Mouse (Mus musculus): ENCODE data around the gene Lzic. TPM values are rescaled to one million over a fixed set of nuclear protein-coding genes. Genes with fewer than 3 reads are reported as not detected.

Gene Lzic
- polyA plus RNA-seq, 1 experiment from 2014 or later, result 47.1 TPM

DNA sequence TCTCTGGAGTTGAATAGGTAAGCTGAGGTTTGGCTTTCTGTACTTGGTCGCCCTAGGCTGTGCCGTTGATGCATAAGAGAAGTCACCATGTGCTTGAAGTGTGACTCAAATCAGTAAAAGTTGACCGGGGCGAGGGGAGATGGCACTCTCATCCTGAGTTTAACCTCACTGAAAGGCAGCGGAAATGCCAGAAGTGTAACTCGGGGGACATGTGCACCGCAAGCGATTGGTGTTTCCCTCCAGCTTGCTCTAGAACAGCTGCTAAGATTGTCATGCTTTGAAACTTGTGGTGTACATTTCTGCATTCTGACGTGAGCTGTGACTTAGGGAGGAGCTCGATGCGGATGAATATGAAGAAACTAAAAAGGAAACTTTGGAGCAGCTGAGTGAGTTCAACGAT lies 2.7 kb downstream of the Lzic start:
- WGBS, result 93% methylated on average over 12 of the region's 12 CpGs
- ATAC-seq (replicated peaks; ENCODE audit: low FRiP score), result no peak
- Histone ChIP-seq H3K4me2 (no peak overlapping the region), H3K4me3 (replicated peaks) (no peak overlapping the region), H3K36me3 (peaks cover 58% of the 10 kb centered on the region), H3K27ac (no peak overlapping the region), H3K27me3 (no peaks in the 10 kb centered on the region), H3K4me1 (peaks cover 18% of the 10 kb centered on the region), H3K9ac (no peak overlapping the region), H3K9me3 (replicated peaks) (no peaks in the 10 kb centered on the region)

DNA sequence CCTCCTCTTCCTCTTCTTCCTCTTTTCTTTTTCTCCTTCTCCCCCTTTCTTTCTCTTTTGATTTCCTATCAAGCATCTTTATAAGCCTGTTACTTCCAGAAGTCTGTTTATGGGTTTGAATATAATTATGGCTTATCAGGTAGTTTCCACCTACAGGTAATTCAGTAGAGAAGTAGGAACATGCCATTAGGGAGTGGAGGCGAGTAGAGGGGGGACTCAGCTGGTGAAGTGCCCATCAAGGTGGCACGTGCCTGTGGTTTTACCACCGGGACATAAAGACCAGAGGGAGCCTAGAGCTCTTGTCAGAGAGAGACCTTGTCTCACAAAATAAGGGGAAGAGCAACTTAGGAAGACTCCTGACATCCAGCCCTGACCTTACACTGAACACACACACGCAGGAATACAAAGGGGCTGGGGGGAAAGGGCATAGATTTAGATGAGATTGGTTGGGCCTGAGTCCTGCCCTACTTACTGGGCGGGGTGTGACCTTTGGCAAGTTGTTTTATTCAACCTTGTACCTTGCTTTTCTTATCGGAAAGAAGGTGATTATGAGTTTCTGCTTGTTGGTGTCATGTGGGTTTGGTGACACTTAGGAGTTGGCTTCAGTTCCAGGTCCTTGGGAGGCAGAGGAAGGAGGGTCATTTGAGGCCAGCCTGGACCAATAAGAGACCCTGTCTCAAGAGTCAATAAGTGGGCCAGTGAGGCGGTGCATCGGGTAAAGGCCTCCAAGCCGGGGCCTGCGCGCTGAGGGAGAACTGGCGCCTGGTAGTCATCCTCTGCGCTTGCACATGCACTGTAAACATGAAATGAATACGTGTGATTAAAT lies 4.6 kb downstream of the Lzic start:
- Histone ChIP-seq H3K36me3 (peaks cover 76% of the 10 kb centered on the region), H3K4me2 (no peak overlapping the region), H3K9ac (no peak overlapping the region), H3K4me1 (peaks cover 11% of the 10 kb centered on the region), H3K27me3 (no peaks in the 10 kb centered on the region), H3K9me3 (replicated peaks) (no peaks in the 10 kb centered on the region), H3K27ac (no peak overlapping the region), H3K4me3 (replicated peaks) (no peak overlapping the region)
- no peak for ATAC-seq (replicated peaks; ENCODE audit: low FRiP score)
- WGBS, result 95% methylated on average over 14 of the region's 14 CpGs

DNA sequence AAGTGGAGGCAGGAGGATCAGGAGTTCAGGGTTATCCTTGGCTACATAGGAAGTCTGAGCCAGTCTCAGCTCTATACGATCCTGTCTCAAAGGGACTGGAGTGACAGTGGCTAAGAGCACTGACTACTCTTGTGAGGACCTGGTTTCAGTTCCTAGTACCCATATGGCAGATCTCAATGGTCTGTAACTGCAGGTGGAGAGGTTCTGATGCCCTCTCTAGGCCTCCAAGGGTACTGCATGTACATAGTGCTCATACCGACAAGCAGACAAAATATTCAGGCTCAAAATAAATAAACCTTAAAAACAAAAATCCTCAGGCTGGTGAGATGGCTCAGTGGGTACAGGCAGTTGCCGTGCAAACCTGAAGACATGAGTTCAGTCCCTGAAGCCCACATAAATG lies 6.1 kb downstream of the Lzic start:
- H3K4me3 ChIP-seq (replicated peaks), result no peak overlapping the region
- no peaks in the 10 kb centered on the region for H3K27me3 ChIP-seq
- H3K9me3 ChIP-seq (replicated peaks), result no peaks in the 10 kb centered on the region
- no peak overlapping the region for H3K9ac ChIP-seq
- no peak overlapping the region for H3K4me2 ChIP-seq
- H3K4me1 ChIP-seq, result peaks cover 7% of the 10 kb centered on the region; the same call in 1 of the 2 replicates
- ATAC-seq (replicated peaks; ENCODE audit: low FRiP score), result no peak
- peaks cover 89% of the 10 kb centered on the region for H3K36me3 ChIP-seq
- no peak overlapping the region for H3K27ac ChIP-seq
- 94% methylated on average over 3 of the region's 3 CpGs for WGBS

DNA sequence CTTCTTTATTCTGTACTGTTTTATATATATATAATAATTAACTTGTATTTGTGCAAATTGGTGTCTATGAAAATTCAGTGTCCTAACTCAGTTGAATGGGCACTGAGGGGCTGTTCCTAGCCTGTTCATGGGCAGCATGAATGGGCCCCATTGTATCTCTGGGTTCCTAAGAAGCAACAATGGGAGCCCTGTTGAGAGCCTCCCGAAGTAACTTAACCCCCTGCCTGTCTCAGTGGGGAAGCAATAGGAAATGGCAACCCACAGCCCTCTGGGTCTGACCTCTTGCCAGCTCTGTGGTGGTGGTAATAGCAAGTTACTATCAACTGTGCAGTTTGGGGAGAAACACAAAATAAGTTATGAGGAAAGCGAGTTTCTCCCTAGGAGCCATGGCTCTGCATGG lies 11.6 kb downstream of the Lzic start:
- Histone ChIP-seq H3K4me1 (no peaks in the 10 kb centered on the region), H3K27me3 (no peaks in the 10 kb centered on the region), H3K36me3 (peaks cover 85% of the 10 kb centered on the region), H3K9me3 (replicated peaks) (no peaks in the 10 kb centered on the region), H3K4me3 (replicated peaks) (no peak overlapping the region), H3K27ac (no peak overlapping the region), H3K9ac (no peak overlapping the region), H3K4me2 (no peak overlapping the region)
- WGBS, result 73% methylated on average over 2 of the region's 2 CpGs
- ATAC-seq (replicated peaks; ENCODE audit: low FRiP score), result no peak

DNA sequence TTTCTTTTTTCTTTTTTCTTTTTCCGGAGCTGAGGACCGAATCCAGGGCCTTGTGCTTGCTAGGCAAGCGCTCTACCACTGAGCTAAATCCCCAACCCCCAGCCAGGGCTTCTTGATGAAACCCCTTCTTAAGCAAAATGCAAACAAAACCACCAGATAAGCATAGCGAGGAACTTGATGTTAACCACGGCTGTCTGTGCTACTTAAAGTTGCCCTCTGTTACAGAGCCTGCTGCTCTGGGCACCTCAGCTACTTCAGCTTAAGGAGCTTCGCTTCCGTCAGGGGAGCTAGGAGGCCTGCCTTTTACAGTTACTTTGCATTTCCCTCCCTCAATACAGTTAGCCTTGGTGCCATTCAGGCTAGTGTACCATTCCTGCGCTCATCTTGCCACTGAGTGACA lies 13.9 kb downstream of the Lzic start:
- H3K4me1 ChIP-seq, result no peaks in the 10 kb centered on the region
- peaks cover 80% of the 10 kb centered on the region for H3K36me3 ChIP-seq
- H3K4me3 ChIP-seq (replicated peaks), result no peak overlapping the region
- H3K9me3 ChIP-seq (replicated peaks), result no peaks in the 10 kb centered on the region
- H3K27me3 ChIP-seq, result no peaks in the 10 kb centered on the region
- 94% methylated on average over 8 of the region's 8 CpGs for whole genome bisulfite sequencing
- ATAC-seq (replicated peaks; ENCODE audit: low FRiP score), result no peak
- H3K9ac ChIP-seq, result no peak overlapping the region
- H3K27ac ChIP-seq, result no peak overlapping the region
- H3K4me2 ChIP-seq, result no peak overlapping the region

DNA sequence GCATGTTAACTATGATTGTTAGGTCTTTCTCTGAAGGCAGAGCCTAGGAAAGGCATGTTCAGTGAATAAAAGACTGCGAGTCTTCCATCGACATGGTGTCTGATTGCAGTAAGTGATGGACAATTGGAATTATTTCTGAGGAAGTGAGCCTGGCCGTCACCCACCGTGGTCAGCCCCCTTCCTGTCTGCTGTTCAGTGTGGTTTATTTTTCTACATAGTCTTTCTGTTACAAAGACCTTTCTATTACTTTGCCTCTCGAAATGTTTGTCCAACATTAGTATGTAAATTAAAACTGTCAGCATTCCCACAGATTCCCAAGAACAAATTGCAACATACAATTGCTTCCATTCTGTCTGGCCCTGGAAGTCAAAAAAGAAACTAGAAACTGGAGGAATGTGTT lies 14.8 kb downstream of the Lzic start:
- peaks cover 71% of the 10 kb centered on the region for H3K36me3 ChIP-seq
- no peak overlapping the region for H3K9ac ChIP-seq
- H3K27ac ChIP-seq, result no peak overlapping the region
- no peaks in the 10 kb centered on the region for H3K4me1 ChIP-seq
- no peaks in the 10 kb centered on the region for H3K27me3 ChIP-seq
- ATAC-seq (replicated peaks; ENCODE audit: low FRiP score), result no peak
- H3K9me3 ChIP-seq (replicated peaks), result no peaks in the 10 kb centered on the region
- WGBS, result 80% methylated on average over 5 of the region's 5 CpGs
- H3K4me2 ChIP-seq, result no peak overlapping the region
- H3K4me3 ChIP-seq (replicated peaks), result no peak overlapping the region

DNA sequence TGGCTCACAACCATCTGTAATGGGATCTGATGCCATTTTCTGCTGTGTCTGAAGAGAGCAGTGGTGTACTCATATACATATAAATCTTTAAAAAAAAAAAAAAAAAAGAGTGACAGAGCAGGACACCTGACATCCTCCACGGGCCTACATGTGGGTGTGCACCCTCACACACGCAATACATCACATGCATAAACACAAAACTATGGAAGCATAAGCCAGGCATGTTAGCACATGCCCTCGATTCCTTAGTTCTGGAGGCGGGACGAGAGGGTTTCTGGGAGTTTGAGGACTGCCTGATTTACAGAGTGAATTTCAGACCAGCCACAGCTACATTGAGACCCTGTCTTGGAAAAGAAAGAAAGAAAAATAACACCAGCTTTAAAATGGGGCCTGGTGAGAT lies 19.3 kb downstream of the Lzic start:
- 79% methylated on average over 5 of the region's 5 CpGs for WGBS
- no peaks in the 10 kb centered on the region for H3K4me1 ChIP-seq
- no peak overlapping the region for H3K4me2 ChIP-seq
- H3K4me3 ChIP-seq (replicated peaks), result no peak overlapping the region
- no peak overlapping the region for H3K9ac ChIP-seq
- H3K27me3 ChIP-seq, result no peaks in the 10 kb centered on the region
- H3K27ac ChIP-seq, result no peak overlapping the region
- H3K9me3 ChIP-seq (replicated peaks), result no peaks in the 10 kb centered on the region
- H3K36me3 ChIP-seq, result peaks cover 32% of the 10 kb centered on the region
- ATAC-seq (replicated peaks; ENCODE audit: low FRiP score), result no peak

DNA sequence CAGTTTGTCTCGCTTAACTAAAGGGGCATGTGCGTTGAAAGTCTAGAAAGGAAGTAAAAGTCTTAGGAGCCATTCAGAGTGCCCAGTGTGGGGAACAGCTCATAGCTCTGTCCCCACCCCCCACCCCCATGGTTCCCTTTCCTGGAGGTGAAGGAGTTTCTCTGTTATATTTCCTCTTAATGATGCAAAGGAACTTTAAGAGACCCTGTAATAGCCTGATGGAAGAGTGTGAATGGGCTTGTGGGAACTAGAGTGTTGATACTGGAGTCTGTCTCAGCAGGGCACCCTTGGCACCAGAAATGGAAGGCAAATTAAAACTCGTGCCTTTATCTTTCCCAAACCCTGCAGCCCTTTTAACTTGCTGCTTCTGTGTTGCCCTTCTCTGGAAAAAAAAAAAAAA lies 19.8 kb downstream of the Lzic start:
- Histone ChIP-seq H3K4me2 (no peak overlapping the region), H3K27me3 (no peaks in the 10 kb centered on the region), H3K4me1 (no peaks in the 10 kb centered on the region), H3K9ac (no peak overlapping the region), H3K36me3 (peaks cover 29% of the 10 kb centered on the region), H3K4me3 (replicated peaks) (no peak overlapping the region), H3K9me3 (replicated peaks) (no peaks in the 10 kb centered on the region), H3K27ac (no peak overlapping the region)
- 39% methylated on average over 3 of the region's 3 CpGs for WGBS
- ATAC-seq (replicated peaks; ENCODE audit: low FRiP score), result no peak

DNA sequence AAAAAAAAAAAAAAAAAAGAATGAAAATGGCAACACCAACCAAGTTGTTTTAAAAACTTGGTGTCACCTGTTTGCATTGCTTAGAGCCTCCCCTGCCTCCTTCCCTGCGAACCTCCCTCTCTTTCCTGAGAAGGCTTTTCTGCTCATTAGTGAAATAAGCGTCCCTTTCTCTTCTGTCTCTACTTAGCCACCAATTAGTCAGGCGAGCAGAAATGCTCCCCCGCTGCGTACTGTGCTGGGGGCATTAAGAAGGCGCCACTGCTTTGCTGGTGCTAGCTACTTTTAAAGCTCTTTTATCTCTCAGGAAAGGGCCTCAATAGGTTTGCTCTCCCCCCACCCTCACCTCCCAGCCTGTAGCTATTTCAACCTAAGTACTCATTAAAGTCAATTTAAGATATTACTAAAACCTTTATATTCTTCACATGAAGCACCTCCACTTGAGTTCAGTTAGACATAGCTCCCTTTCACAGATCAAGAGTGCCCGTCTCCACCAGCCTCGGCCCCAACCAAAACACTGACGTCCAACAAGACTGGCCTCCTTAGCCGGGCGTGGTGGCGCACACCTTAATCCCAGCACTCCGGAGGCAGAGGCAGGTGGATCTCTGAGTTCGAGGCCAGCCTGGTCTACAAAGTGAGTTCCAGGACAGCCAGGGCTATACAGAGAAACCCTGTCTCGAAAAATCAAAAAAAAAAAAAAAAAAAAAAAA lies 20.4 kb downstream of the Lzic start:
- Histone ChIP-seq H3K27ac (no peak overlapping the region), H3K4me1 (no peaks in the 10 kb centered on the region), H3K36me3 (peaks cover 23% of the 10 kb centered on the region), H3K9me3 (replicated peaks) (no peaks in the 10 kb centered on the region), H3K4me2 (no peak overlapping the region), H3K9ac (no peak overlapping the region), H3K27me3 (no peaks in the 10 kb centered on the region), H3K4me3 (replicated peaks) (no peak overlapping the region)
- WGBS, result 70% methylated on average over 15 of the region's 15 CpGs
- no peak for ATAC-seq (replicated peaks; ENCODE audit: low FRiP score)

DNA sequence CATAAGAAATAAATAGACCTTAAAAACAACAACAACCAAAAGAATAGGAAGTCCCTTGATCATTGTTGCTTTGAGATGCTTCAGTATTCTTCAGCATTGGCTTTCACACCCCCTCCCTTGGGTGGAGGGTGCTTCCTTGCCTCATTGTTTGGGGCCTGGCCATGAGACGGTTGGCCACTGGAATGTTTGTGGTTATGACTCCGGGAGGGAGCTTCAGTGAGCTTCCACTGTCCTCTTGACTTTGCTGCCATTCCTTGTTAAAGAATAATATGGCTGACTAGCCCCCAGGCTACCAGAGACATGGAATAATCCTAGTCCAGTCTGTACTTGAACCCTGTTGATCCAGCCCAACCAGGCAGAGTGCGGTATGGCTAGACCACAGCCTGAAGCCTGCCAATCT lies 21.9 kb downstream of the Lzic start:
- H3K4me3 ChIP-seq (replicated peaks), result no peak overlapping the region
- no peaks in the 10 kb centered on the region for H3K27me3 ChIP-seq
- no peak for ATAC-seq (replicated peaks; ENCODE audit: low FRiP score)
- H3K36me3 ChIP-seq, result peaks cover 13% of the 10 kb centered on the region
- no peak overlapping the region for H3K4me2 ChIP-seq
- no peaks in the 10 kb centered on the region for H3K4me1 ChIP-seq
- no peak overlapping the region for H3K27ac ChIP-seq
- WGBS, result 80% methylated on average over 3 of the region's 3 CpGs
- no peaks in the 10 kb centered on the region for H3K9me3 ChIP-seq (replicated peaks)
- H3K9ac ChIP-seq, result no peak overlapping the region

DNA sequence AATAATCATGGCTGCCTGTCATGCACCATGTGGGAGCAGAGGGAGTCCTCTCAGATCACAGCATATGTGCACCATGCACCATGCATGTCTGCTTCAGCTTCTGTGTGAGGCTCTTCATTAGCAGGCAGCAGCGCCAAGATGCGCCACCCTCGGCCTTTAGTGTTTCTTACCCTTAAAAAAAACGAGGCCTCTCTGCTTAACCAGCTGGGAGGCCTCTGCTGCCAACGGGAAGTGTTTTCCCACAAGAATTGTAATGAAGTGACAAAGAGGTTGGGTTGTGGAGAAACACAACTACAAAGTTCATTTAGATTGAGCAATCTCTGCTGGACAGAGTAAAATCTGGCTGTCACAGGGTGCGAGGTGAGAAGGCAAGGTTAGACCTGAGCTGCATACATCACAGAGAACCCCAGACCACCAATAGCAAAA lies 26.2 kb downstream of the Lzic start:
- 43% methylated on average over 6 of the region's 6 CpGs for WGBS
- Histone ChIP-seq H3K27ac (no peak overlapping the region), H3K4me3 (replicated peaks) (no peak overlapping the region), H3K36me3 (no peaks in the 10 kb centered on the region), H3K9ac (no peak overlapping the region), H3K9me3 (replicated peaks) (no peaks in the 10 kb centered on the region), H3K4me1 (no peaks in the 10 kb centered on the region), H3K27me3 (no peaks in the 10 kb centered on the region), H3K4me2 (no peak overlapping the region)
- no peak for ATAC-seq (replicated peaks; ENCODE audit: low FRiP score)

DNA sequence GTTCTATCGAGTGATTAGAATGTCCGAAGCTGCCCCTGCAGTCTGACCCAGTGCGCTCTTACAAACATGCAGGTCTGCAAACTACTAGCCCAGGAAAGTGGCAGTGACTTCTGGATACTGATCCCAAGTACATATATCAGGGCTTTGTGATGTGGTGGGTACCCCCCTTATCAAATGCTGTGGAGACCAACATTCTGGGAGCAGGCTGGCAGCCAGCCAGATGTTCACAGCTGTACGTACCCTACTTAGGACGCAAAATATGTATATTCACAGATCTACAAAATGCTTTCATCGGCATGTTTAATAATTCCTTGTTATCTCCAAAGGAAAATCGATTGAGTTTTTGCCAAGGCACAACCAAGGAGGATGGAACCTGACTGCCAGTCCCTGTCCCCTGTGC lies 27.0 kb downstream of the Lzic start:
- 77% methylated on average over 7 of the region's 7 CpGs for WGBS
- Histone ChIP-seq H3K4me2 (no peak overlapping the region), H3K4me3 (replicated peaks) (no peak overlapping the region), H3K4me1 (no peaks in the 10 kb centered on the region), H3K27ac (no peak overlapping the region), H3K9me3 (replicated peaks) (no peaks in the 10 kb centered on the region), H3K36me3 (no peaks in the 10 kb centered on the region), H3K9ac (no peak overlapping the region), H3K27me3 (no peaks in the 10 kb centered on the region)
- ATAC-seq (replicated peaks; ENCODE audit: low FRiP score), result no peak
